Mouse (Mus musculus): Measurements from ENCODE around the gene Bod1l. TPM values are rescaled to one million over a fixed set of nuclear protein-coding genes. Genes with fewer than 3 reads are reported as not detected.

Bod1l gene
- polyA plus RNA-seq, 1 experiment, result 2.9 TPM

- H3K79me2 ChIP-seq (ENCODE audit: control insufficient read depth, insufficient read depth), result no peaks in the 10 kb centered on the region
- no peak overlapping the region for H3ac ChIP-seq (ENCODE audit: control insufficient read depth, insufficient read length, low read depth)
- H3K4me3 ChIP-seq (ENCODE audit: insufficient read depth, poor library complexity, severe bottlenecking), result no peak overlapping the region
- no peaks in the 10 kb centered on the region for H3K79me3 ChIP-seq (ENCODE audit: low read depth)
- no peaks in the 10 kb centered on the region for H3K36me3 ChIP-seq (ENCODE audit: control insufficient read depth, insufficient read depth)
- peaks cover 44% of the 10 kb centered on the region for H3K27me3 ChIP-seq (ENCODE audit: control insufficient read depth, insufficient read depth, insufficient read length)
- TF ChIP-seq MYOG (IDR thresholded peaks at IDR 0.05; ENCODE audit: control insufficient read depth, extremely low read depth, insufficient read length), result no peak
Measured at GRCm38 (mm10) chr5:41756396-41756795, 87.7 kb downstream of the Bod1l start.

- Histone ChIP-seq H3K79me2 (ENCODE audit: control insufficient read depth, insufficient read depth) (no peaks in the 10 kb centered on the region), H3K27me3 (ENCODE audit: control insufficient read depth, insufficient read depth, insufficient read length) (peaks cover 42% of the 10 kb centered on the region), H3ac (ENCODE audit: control insufficient read depth, insufficient read length, low read depth) (no peak overlapping the region), H3K79me3 (ENCODE audit: low read depth) (no peaks in the 10 kb centered on the region), H3K4me3 (ENCODE audit: insufficient read depth, poor library complexity, severe bottlenecking) (no peak overlapping the region), H3K36me3 (ENCODE audit: control insufficient read depth, insufficient read depth) (no peaks in the 10 kb centered on the region)
- TF ChIP-seq MYOG (IDR thresholded peaks at IDR 0.05; ENCODE audit: control insufficient read depth, extremely low read depth, insufficient read length) (no peak), MYOD1 (IDR thresholded peaks at IDR 0.05; ENCODE audit: control insufficient read depth, insufficient read length, low read depth) (no peak), FOSL1 (IDR thresholded peaks at IDR 0.05; ENCODE audit: insufficient read depth, low read length, poor library complexity, severe bottlenecking) (no peak), USF1 (IDR thresholded peaks at IDR 0.05; ENCODE audit: low read depth) (no peak), CTCF (IDR thresholded peaks at IDR 0.05; ENCODE audit: control insufficient read depth, insufficient read depth, insufficient read length) (no peak), MAX (IDR thresholded peaks at IDR 0.05) (no peak), CEBPB (IDR thresholded peaks at IDR 0.05; ENCODE audit: low read depth) (no peak)
Measured at GRCm38 (mm10) chr5:41755373-41755960, 88.6 kb downstream of the Bod1l start.

GRCm38 (mm10) chr5:41754836-41755235 is 89.3 kb downstream of the Bod1l start:
- H3ac ChIP-seq (ENCODE audit: control insufficient read depth, insufficient read length, low read depth), result no peak overlapping the region
- no peaks in the 10 kb centered on the region for H3K79me3 ChIP-seq (ENCODE audit: low read depth)
- TF ChIP-seq USF1 (IDR thresholded peaks at IDR 0.05; ENCODE audit: low read depth), result no peak
- no peak for TF ChIP-seq MYOD1 (IDR thresholded peaks at IDR 0.05; ENCODE audit: control insufficient read depth, insufficient read length, low read depth)
- no peak for TF ChIP-seq FOSL1 (IDR thresholded peaks at IDR 0.05; ENCODE audit: insufficient read depth, low read length, poor library complexity, severe bottlenecking)
- no peak for TF ChIP-seq MAX (IDR thresholded peaks at IDR 0.05)
- no peak for TF ChIP-seq CTCF (IDR thresholded peaks at IDR 0.05; ENCODE audit: control insufficient read depth, insufficient read depth, insufficient read length)
- TF ChIP-seq CEBPB (IDR thresholded peaks at IDR 0.05; ENCODE audit: low read depth), result no peak
- no peak for TF ChIP-seq MYOG (IDR thresholded peaks at IDR 0.05; ENCODE audit: control insufficient read depth, extremely low read depth, insufficient read length)
- no peaks in the 10 kb centered on the region for H3K36me3 ChIP-seq (ENCODE audit: control insufficient read depth, insufficient read depth)
- H3K4me3 ChIP-seq (ENCODE audit: insufficient read depth, poor library complexity, severe bottlenecking), result no peak overlapping the region
- H3K79me2 ChIP-seq (ENCODE audit: control insufficient read depth, insufficient read depth), result no peaks in the 10 kb centered on the region
- H3K27me3 ChIP-seq (ENCODE audit: control insufficient read depth, insufficient read depth, insufficient read length), result peaks cover 36% of the 10 kb centered on the region

- H3K4me3 ChIP-seq (ENCODE audit: insufficient read depth, poor library complexity, severe bottlenecking), result no peak overlapping the region
- H3K79me3 ChIP-seq (ENCODE audit: low read depth), result no peaks in the 10 kb centered on the region
- H3K36me3 ChIP-seq (ENCODE audit: control insufficient read depth, insufficient read depth), result no peaks in the 10 kb centered on the region
- no peak overlapping the region for H3ac ChIP-seq (ENCODE audit: control insufficient read depth, insufficient read length, low read depth)
- H3K79me2 ChIP-seq (ENCODE audit: control insufficient read depth, insufficient read depth), result no peaks in the 10 kb centered on the region
- no peak for TF ChIP-seq FOSL1 (IDR thresholded peaks at IDR 0.05; ENCODE audit: insufficient read depth, low read length, poor library complexity, severe bottlenecking)
- TF ChIP-seq MAX (IDR thresholded peaks at IDR 0.05), result no peak
- TF ChIP-seq CTCF (IDR thresholded peaks at IDR 0.05; ENCODE audit: control insufficient read depth, insufficient read depth, insufficient read length), result no peak
- no peak for TF ChIP-seq USF1 (IDR thresholded peaks at IDR 0.05; ENCODE audit: low read depth)
- no peak for TF ChIP-seq MYOD1 (IDR thresholded peaks at IDR 0.05; ENCODE audit: control insufficient read depth, insufficient read length, low read depth)
- TF ChIP-seq CEBPB (IDR thresholded peaks at IDR 0.05; ENCODE audit: low read depth), result no peak
- no peak for TF ChIP-seq MYOG (IDR thresholded peaks at IDR 0.05; ENCODE audit: control insufficient read depth, extremely low read depth, insufficient read length)
- peaks cover 36% of the 10 kb centered on the region for H3K27me3 ChIP-seq (ENCODE audit: control insufficient read depth, insufficient read depth, insufficient read length)
Measured at GRCm38 (mm10) chr5:41754226-41754775, 89.8 kb downstream of the Bod1l start.

GRCm38 (mm10) chr5:41752721-41753120 is 91.4 kb downstream of the Bod1l start:
- TF ChIP-seq FOSL1 (IDR thresholded peaks at IDR 0.05; ENCODE audit: insufficient read depth, low read length, poor library complexity, severe bottlenecking) (no peak), CEBPB (IDR thresholded peaks at IDR 0.05; ENCODE audit: low read depth) (no peak), MAX (IDR thresholded peaks at IDR 0.05) (no peak), CTCF (IDR thresholded peaks at IDR 0.05; ENCODE audit: control insufficient read depth, insufficient read depth, insufficient read length) (no peak), USF1 (IDR thresholded peaks at IDR 0.05; ENCODE audit: low read depth) (no peak), MYOG (IDR thresholded peaks at IDR 0.05; ENCODE audit: control insufficient read depth, extremely low read depth, insufficient read length) (no peak), MYOD1 (IDR thresholded peaks at IDR 0.05; ENCODE audit: control insufficient read depth, insufficient read length, low read depth) (no peak)
- H3ac ChIP-seq (ENCODE audit: control insufficient read depth, insufficient read length, low read depth), result no peak overlapping the region
- H3K79me3 ChIP-seq (ENCODE audit: low read depth), result no peaks in the 10 kb centered on the region
- H3K79me2 ChIP-seq (ENCODE audit: control insufficient read depth, insufficient read depth), result no peaks in the 10 kb centered on the region
- peaks cover 31% of the 10 kb centered on the region for H3K27me3 ChIP-seq (ENCODE audit: control insufficient read depth, insufficient read depth, insufficient read length)
- no peaks in the 10 kb centered on the region for H3K36me3 ChIP-seq (ENCODE audit: control insufficient read depth, insufficient read depth)
- no peak overlapping the region for H3K4me3 ChIP-seq (ENCODE audit: insufficient read depth, poor library complexity, severe bottlenecking)

Data from C2C12 (cell line).